Mouse (Mus musculus) ES-Bruce4 (cell line): ENCODE measurements around the gene Cgnl1.

Experiments
- CTCF ChIP-seq: IDR thresholded peaks from one replicate; pipeline ENCODE4 v1.8.1; 2011; ENCODE audit warnings: low read depth, low read length
- POLR2A ChIP-seq: IDR thresholded peaks from one replicate; pipeline ENCODE4 v1.8.1; 2011; ENCODE audit warnings: low read length; ENCODE audit not compliant: insufficient read depth

DNA sequence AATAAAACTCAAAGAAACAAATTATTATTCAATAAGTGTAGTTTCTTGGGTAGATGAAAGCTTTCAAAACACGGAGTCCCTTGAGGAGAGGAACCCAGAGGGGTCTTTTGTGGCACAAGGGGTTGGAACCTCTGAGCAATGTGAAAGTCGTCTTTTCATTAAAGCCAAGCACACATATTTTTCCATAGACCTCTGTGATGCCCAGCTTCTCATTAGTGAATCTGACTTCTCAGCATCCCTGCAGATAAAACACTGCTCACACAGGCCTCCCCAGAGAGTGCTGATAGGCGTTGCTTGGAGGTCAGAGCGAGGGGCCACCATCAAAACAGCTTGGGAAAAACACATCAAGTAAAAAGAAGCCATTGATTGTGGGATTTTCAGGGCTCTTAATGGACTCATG lies 41.5 kb upstream of the Cgnl1 start:
- TF ChIP-seq POLR2A (no peak), CTCF (no peak)
